Mouse (Mus musculus): ENCODE results near the gene Fuz.

- TF ChIP-seq CTCF (IDR thresholded peaks at IDR 0.05; ENCODE audit: extremely low read depth, insufficient read depth, low read length) = peak; percentile 42
- peak; percentile 81; the same call in 1 of the 2 replicates for TF ChIP-seq POLR2A (IDR thresholded peaks at IDR 0.05; ENCODE audit: extremely low read depth, insufficient read depth, low read length)
Observed at GRCm38 (mm10) chr7:44895593-44896434, at the start of gene Fuz.

Measured in cortical plate, adult 2 months (tissue).